Comparison of ENCODE assay signal across 23 mouse cellular contexts in genomic region chr2:78214469-78214868, GRCm38 (mm10).
DNase-seq lines count a peak whose midpoint lies in the region; ATAC-seq and TF ChIP-seq lines count a peak whose summit lies in the region.
"Had no signal": no experiment of that assay in that cellular context is flagged by ENCODE, and none has a peak within 500 bp of the region (broad histone marks: within the 10 kb centered on the region; RNA-seq: fewer than 3 reads in every experiment).

No protein-coding gene starts in this region.

- TF ChIP-seq CTCF in lung, embryonic 14.5 days (IDR thresholded peaks at IDR 0.05; ENCODE audit: low read depth): no peak
- TF ChIP-seq CTCF in forebrain, postnatal 0 days (IDR thresholded peaks at IDR 0.05; ENCODE audit: low read depth): no peak

- no peak overlapping the region for H3K9ac ChIP-seq in forebrain, embryonic 14.5 days (ENCODE audit: low read length)
- no peak overlapping the region for H3K9ac ChIP-seq in forebrain, embryonic 12.5 days
- H3K9ac ChIP-seq in lung, embryonic 14.5 days: no peak overlapping the region
- H3K9ac ChIP-seq in forebrain, postnatal 0 days: no peak overlapping the region
- H3K9ac ChIP-seq: embryonic facial prominence, embryonic 15.5 days; hindbrain, embryonic 12.5 days had no signal

- no peak overlapping the region for H3K27ac ChIP-seq in forebrain, embryonic 14.5 days (ENCODE audit: low read depth, low read length)
- H3K27ac ChIP-seq in forebrain, embryonic 12.5 days: no peak overlapping the region
- H3K27ac ChIP-seq in lung, embryonic 14.5 days (ENCODE audit: low read depth): no peak overlapping the region
- H3K27ac ChIP-seq in forebrain, postnatal 0 days (ENCODE audit: low read depth, low read length): no peak overlapping the region
- H3K27ac ChIP-seq: embryonic facial prominence, embryonic 15.5 days; heart, embryonic 10.5 days; hindbrain, embryonic 12.5 days had no signal

- H3K4me2 ChIP-seq in forebrain, embryonic 14.5 days (ENCODE audit: low read length): no peak overlapping the region
- no peak overlapping the region for H3K4me2 ChIP-seq in forebrain, embryonic 12.5 days
- H3K4me2 ChIP-seq in lung, embryonic 14.5 days: no peak overlapping the region
- H3K4me2 ChIP-seq in forebrain, postnatal 0 days (ENCODE audit: low read depth): no peak overlapping the region
- H3K4me2 ChIP-seq: embryonic facial prominence, embryonic 15.5 days; hindbrain, embryonic 12.5 days had no signal

- H3K4me3 ChIP-seq in forebrain, embryonic 14.5 days (ENCODE audit: low read depth, low read length): no peak overlapping the region
- no peak overlapping the region for H3K4me3 ChIP-seq in forebrain, embryonic 12.5 days (replicated peaks)
- no peak overlapping the region for H3K4me3 ChIP-seq in lung, embryonic 14.5 days (ENCODE audit: low read depth, low read length)
- no peak overlapping the region for H3K4me3 ChIP-seq in forebrain, postnatal 0 days (ENCODE audit: low read depth, low read length)
- H3K4me3 ChIP-seq: embryonic facial prominence, embryonic 15.5 days; erythroblast, embryonic 14.5 days; heart, embryonic 10.5 days; hindbrain, embryonic 12.5 days had no signal

- no peaks in the 10 kb centered on the region for H3K9me3 ChIP-seq in forebrain, embryonic 14.5 days (replicated peaks; ENCODE audit: control insufficient read depth, low read length)
- H3K9me3 ChIP-seq in forebrain, embryonic 12.5 days: no peaks in the 10 kb centered on the region
- H3K9me3 ChIP-seq in lung, embryonic 14.5 days (ENCODE audit: low read depth, low read length): no peaks in the 10 kb centered on the region
- no peaks in the 10 kb centered on the region for H3K9me3 ChIP-seq in forebrain, postnatal 0 days (ENCODE audit: low read length)
- H3K9me3 ChIP-seq: embryonic facial prominence, embryonic 15.5 days; heart, embryonic 10.5 days; hindbrain, embryonic 12.5 days had no signal

- no peak for ATAC-seq in forebrain, embryonic 14.5 days
- ATAC-seq in forebrain, embryonic 12.5 days (ENCODE audit: low FRiP score): no peak
- no peak for ATAC-seq in lung, embryonic 14.5 days (ENCODE audit: insufficient read depth)
- peak; percentile 79 for ATAC-seq in forebrain, postnatal 0 days
- ATAC-seq: hindbrain, embryonic 16.5 days; inflammation-experienced regulatory T-cells, adult 6 months; intestine, postnatal 0 days had no signal

- WGBS in forebrain, embryonic 14.5 days: 57% methylated on average over 8 of the region's 8 CpGs
- WGBS in forebrain, embryonic 12.5 days: 68% methylated on average over 8 of the region's 8 CpGs
- 62% methylated on average over 8 of the region's 8 CpGs for WGBS in lung, embryonic 14.5 days
- 30% methylated on average over 8 of the region's 8 CpGs for WGBS in forebrain, postnatal 0 days

- H3K4me1 ChIP-seq in forebrain, embryonic 14.5 days (ENCODE audit: control insufficient read depth, insufficient read depth, low read length): no peaks in the 10 kb centered on the region
- no peaks in the 10 kb centered on the region for H3K4me1 ChIP-seq in forebrain, embryonic 12.5 days
- no peaks in the 10 kb centered on the region for H3K4me1 ChIP-seq in lung, embryonic 14.5 days (ENCODE audit: insufficient read depth)
- no peaks in the 10 kb centered on the region for H3K4me1 ChIP-seq in forebrain, postnatal 0 days (ENCODE audit: insufficient read depth)
- H3K4me1 ChIP-seq: embryonic facial prominence, embryonic 15.5 days; heart, embryonic 10.5 days; hindbrain, embryonic 12.5 days had no signal

- no peaks in the 10 kb centered on the region for H3K27me3 ChIP-seq in forebrain, embryonic 14.5 days (replicated peaks; ENCODE audit: control insufficient read depth, insufficient read depth, low read length)
- no peaks in the 10 kb centered on the region for H3K27me3 ChIP-seq in forebrain, embryonic 12.5 days
- no peaks in the 10 kb centered on the region for H3K27me3 ChIP-seq in lung, embryonic 14.5 days (ENCODE audit: insufficient read depth, low read length)
- H3K27me3 ChIP-seq in forebrain, postnatal 0 days (ENCODE audit: insufficient read depth, low read length): no peaks in the 10 kb centered on the region
- H3K27me3 ChIP-seq: embryonic facial prominence, embryonic 15.5 days; hindbrain, embryonic 12.5 days had no signal

- H3K36me3 ChIP-seq in forebrain, embryonic 14.5 days (ENCODE audit: control insufficient read depth, insufficient read depth, low read length): no peaks in the 10 kb centered on the region
- no peaks in the 10 kb centered on the region for H3K36me3 ChIP-seq in forebrain, embryonic 12.5 days (replicated peaks)
- no peaks in the 10 kb centered on the region for H3K36me3 ChIP-seq in lung, embryonic 14.5 days (ENCODE audit: insufficient read depth)
- no peaks in the 10 kb centered on the region for H3K36me3 ChIP-seq in forebrain, postnatal 0 days (ENCODE audit: insufficient read depth)
- H3K36me3 ChIP-seq: embryonic facial prominence, embryonic 15.5 days; heart, embryonic 10.5 days; hindbrain, embryonic 12.5 days had no signal

- peak; percentile 48 for DNase-seq in forebrain, embryonic 14.5 days (ENCODE audit: low spot score)
- DNase-seq in lung, embryonic 14.5 days: peak; percentile 14
- DNase-seq in lung, adult 18-20 months: no peak
- peak; percentile 37 for DNase-seq in brain, embryonic 18.5 days (ENCODE audit: low read depth, low spot score)
- peak; percentile 72 for DNase-seq in forebrain, postnatal 0 days
- no peak for DNase-seq in B cell, adult 2 months
- DNase-seq: adrenal gland, adult 2 months; adrenal gland, postnatal 36 days; cerebellum, adult 11-12 months; cerebellum, adult 9-10 months; cerebellum, postnatal 25 days; gastrocnemius, postnatal 10 days; heart, adult 18-20 months; heart, postnatal 10 days; heart, postnatal 4 days had no signal

Comparison
In these comparisons a context has a peak if more than half of its experiments do, and no peak if none do; other contexts are left out.
1. DNase-seq: peak in forebrain, embryonic 14.5 days (single experiment), lung, embryonic 14.5 days (single experiment), brain, embryonic 18.5 days (single experiment) and forebrain, postnatal 0 days (single experiment); none in lung, adult 18-20 months (0 of 2) and B cell, adult 2 months (0 of 2).